Mouse (Mus musculus): Measurements from ENCODE around the gene Rhbdd2. TPM values are rescaled to one million over a fixed set of nuclear protein-coding genes. Genes with fewer than 3 reads are reported as not detected.

The Rhbdd2 gene
- 20.7 and 24.9 TPM in 2 replicates for polyA plus RNA-seq (2012; rRNA removed)

DNA sequence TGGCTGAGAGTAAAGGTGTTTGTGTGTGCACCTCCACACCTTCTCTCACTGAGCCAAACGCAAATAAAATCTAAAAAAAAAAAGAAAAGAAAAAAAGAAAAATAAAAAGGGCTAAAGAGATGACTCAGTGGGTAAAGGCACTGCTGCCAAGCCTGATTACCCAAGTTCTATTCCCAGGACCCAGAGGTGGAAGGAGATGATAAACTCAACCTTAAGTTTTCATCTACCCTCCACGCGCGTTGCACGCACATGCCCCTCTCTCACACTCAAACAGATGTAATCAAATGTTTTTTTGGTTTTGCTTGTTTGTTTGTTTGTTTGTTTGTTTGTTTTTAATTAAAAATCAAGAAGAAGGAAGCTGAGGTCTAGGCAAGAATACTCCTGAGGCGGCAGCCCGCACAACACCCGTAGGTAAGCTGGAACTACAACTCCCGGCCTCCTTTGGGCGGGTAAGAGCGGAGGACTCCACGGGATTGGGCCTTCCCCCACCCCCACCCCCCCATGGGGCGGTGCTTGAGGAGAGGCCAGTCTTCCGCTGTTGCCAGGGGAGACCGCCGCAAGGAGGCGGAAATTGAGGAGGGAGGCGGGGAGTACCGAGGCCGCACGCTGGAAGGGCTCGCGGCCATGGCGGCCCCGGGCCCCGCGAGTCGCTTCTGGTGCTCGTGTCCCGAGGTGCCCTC, at the start of gene Rhbdd2:
Gene Rhbdd2 (plus strand): TSS at position 502 of the 680 bp plus-strand sequence.

DNA sequence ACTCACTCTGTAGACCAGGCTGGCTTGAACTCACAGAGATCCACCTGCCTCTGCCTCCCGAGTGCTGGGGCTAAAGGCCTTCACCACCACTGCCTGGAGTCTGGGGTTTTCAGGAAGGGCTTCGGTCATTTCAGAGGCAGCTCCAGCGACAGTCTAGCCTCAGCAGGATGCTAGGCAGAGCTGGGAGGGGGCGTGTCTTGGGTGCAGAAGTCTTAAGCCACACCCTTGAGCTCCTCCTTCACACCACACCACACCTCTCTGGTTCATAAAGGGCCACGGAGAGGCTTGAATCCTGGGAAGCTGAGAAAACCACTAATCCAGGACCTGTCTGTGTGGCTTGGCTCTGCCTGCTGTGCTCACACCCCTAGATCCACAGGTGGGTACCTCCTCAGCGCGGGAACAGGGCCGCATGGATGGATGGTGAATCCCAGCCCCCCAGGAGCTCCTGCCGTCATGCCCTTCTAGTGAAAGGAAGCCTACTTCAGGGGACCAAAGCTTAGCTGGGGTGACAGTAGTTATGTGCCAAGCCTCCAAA, 37.4 kb downstream of the Rhbdd2 start, which contains the start of gene Por:
Gene Por (plus strand): TSS at position 293 of the 535 bp plus-strand sequence.

Other genes starting within 250 kb of the Rhbdd2 start
- gene Pom121, start 238.1 kb upstream of the Rhbdd2 start, polyA plus RNA-seq (2012; rRNA removed) = 16.1 and 23.1 TPM in 2 replicates
- gene Hip1, start 87.5 kb upstream of the Rhbdd2 start, polyA plus RNA-seq (2012; rRNA removed) = 5.4 and 7.1 TPM in 2 replicates
- not detected in 2 replicates for gene Ccl26, start 69.0 kb upstream of the Rhbdd2 start, polyA plus RNA-seq (2012; rRNA removed)
- gene Ccl24, start 59.6 kb upstream of the Rhbdd2 start, polyA plus RNA-seq (2012; rRNA removed) = 0.26 and 0.43 TPM in 2 replicates
- 165 and 185 TPM in 2 replicates for gene Por, start 37.4 kb downstream of the Rhbdd2 start, polyA plus RNA-seq (2012; rRNA removed)
- 45.7 and 63.6 TPM in 2 replicates for gene Tmem120a, start 111.8 kb downstream of the Rhbdd2 start, polyA plus RNA-seq (2012; rRNA removed)
- 0.12 TPM in 1 of 2 replicates, not detected in the other for gene Styxl1, start 145.8 kb downstream of the Rhbdd2 start, polyA plus RNA-seq (2012; rRNA removed)
- gene Mdh2, start 145.9 kb downstream of the Rhbdd2 start, polyA plus RNA-seq (2012; rRNA removed) = 570 and 601 TPM in 2 replicates
- 0.80 and 0.88 TPM in 2 replicates for gene Srrm3, start 174.3 kb downstream of the Rhbdd2 start, polyA plus RNA-seq (2012; rRNA removed)